Mouse (Mus musculus): ENCODE measurements at regions not wholly inside any gene's neighbourhood (a gene's known extent, or its start where the extent isn't known, plus 50 kb on each side); places are given as distances from the start of the nearest gene placed in this dataset.

DNA sequence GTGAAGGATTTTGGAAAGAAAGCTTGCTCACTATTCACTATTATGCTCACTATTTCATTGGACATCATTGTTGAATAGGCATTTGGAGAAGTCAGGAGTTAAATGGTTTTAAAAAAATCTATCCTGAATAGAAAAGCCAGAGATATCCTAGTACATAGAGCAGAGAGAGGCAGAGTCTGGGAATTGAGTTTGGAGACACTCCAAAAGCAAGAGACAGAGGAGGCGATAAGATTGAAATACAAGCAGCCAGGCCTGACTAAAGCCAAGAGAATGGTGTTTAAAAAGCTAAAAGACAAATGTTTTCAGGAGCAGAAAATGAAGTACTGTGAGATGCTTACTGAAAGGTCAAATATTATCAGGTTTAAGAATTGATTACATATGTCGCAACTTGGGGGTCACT, 400.1 kb downstream of the Gm9195 start:
- WGBS: 96% methylated on average over 2 of the region's 2 CpGs
- TF ChIP-seq POLR2A (IDR thresholded peaks at IDR 0.05; ENCODE audit: control insufficient read depth, extremely low read depth, insufficient read depth, low read length, poor library complexity) (no peak), CTCF (IDR thresholded peaks at IDR 0.05; ENCODE audit: borderline replicate concordance, control insufficient read depth, extremely low read depth, insufficient read depth, low read length, poor library complexity) (no peak)
- no peak overlapping the region for H3K27ac ChIP-seq (ENCODE audit: control insufficient read depth, insufficient read depth, low read length)
- no peaks in the 10 kb centered on the region for H3K36me3 ChIP-seq (ENCODE audit: control insufficient read depth, insufficient read depth, low read length)
- no peak for DNase-seq
- no peak overlapping the region for H3K4me3 ChIP-seq (ENCODE audit: control insufficient read depth, insufficient read depth, low read length)
- no peaks in the 10 kb centered on the region for H3K4me1 ChIP-seq (replicated peaks; ENCODE audit: control insufficient read depth, insufficient read depth, low read length)
- H3K27me3 ChIP-seq (ENCODE audit: control insufficient read depth, insufficient read depth, low read length): no peaks in the 10 kb centered on the region

DNA sequence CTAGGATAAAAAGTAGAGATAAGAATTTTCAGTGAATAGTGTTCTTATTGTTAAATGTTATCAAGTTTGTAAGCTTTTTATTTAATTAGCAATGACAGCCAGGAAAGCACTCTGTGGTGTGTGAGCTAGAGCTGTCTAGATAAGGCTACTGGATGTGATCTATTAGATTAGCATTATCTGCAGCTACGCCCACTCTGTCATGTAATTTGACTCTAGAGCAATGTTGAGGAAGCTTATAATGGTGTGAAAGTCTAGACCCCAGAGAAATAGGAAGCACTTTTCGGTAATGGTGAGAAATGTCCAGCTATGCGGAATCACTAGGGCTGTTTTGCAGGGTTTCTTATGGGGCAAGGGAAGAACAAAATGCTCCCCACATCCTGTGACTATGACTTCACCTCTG, 410.2 kb downstream of the Gm9195 start:
- no peaks in the 10 kb centered on the region for H3K4me1 ChIP-seq (replicated peaks; ENCODE audit: control insufficient read depth, insufficient read depth, low read length)
- no peaks in the 10 kb centered on the region for H3K27me3 ChIP-seq (ENCODE audit: control insufficient read depth, insufficient read depth, low read length)
- H3K27ac ChIP-seq (ENCODE audit: control insufficient read depth, insufficient read depth, low read length): no peak overlapping the region
- H3K36me3 ChIP-seq (ENCODE audit: control insufficient read depth, insufficient read depth, low read length): no peaks in the 10 kb centered on the region
- H3K4me3 ChIP-seq (ENCODE audit: control insufficient read depth, insufficient read depth, low read length): no peak overlapping the region
- 45% methylated on average over 3 of the region's 3 CpGs for WGBS
- no peak for DNase-seq
- no peak for TF ChIP-seq POLR2A (IDR thresholded peaks at IDR 0.05; ENCODE audit: control insufficient read depth, extremely low read depth, insufficient read depth, low read length, poor library complexity)
- no peak for TF ChIP-seq CTCF (IDR thresholded peaks at IDR 0.05; ENCODE audit: borderline replicate concordance, control insufficient read depth, extremely low read depth, insufficient read depth, low read length, poor library complexity)

DNA sequence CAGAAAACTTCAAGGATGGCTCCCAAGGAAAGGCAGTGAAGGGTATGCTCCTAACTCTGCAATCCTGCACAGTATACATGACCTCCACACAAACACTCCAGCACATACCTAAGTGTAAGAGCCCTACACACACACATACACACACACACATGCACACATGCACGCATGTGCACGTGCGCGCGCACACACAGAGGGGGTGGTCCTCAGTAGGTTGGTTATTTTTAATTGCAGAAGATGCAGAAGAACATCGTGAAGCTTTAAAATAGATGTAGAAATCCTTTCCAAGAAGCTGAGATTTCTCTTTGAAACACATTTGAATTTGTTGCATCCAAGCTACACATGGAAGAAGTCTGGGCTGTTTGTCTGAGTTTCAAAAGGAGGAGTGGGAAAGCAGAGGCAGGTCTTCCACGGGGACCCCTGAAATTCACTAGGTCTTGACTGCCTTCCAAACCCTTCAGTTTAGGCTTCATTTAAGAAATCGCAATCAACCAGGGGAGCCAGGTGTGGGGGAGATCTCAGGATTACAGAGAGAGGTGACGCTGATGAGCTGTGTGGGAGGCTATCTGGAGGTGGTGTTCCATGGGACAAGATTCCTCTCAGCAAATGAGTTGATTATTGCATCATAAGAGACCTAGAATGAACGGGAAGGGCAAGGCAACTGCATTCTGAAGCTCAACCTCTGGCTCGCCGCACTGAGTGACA, 427.4 kb downstream of the Gm9195 start:
- 93% methylated on average over 12 of the region's 12 CpGs for WGBS
- DNase-seq: no peak

DNA sequence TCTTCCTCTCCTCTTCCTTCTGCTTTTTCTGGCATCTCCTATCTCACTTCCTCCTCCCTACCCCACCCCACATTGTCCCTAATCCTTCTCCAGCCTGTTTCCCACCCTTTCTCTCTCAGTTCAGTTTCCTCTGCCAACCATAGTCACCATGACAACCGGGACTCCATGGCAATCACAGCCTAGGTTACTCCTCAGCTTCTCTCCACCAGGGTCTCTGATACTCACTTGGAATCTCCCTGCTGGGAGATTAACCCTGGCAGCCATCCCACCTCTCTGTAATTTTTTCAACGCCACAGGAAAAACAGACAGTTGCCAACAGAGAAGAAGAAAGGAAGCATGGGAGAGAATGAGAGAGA, 448.8 kb downstream of the Gm9195 start:
- H3K27ac ChIP-seq (ENCODE audit: control insufficient read depth, insufficient read depth, low read length): no peak overlapping the region
- no peaks in the 10 kb centered on the region for H3K27me3 ChIP-seq (ENCODE audit: control insufficient read depth, insufficient read depth, low read length)
- 68% methylated on average over 2 of the region's 2 CpGs for WGBS
- TF ChIP-seq CTCF (IDR thresholded peaks at IDR 0.05; ENCODE audit: borderline replicate concordance, control insufficient read depth, extremely low read depth, insufficient read depth, low read length, poor library complexity) (no peak), POLR2A (IDR thresholded peaks at IDR 0.05; ENCODE audit: control insufficient read depth, extremely low read depth, insufficient read depth, low read length, poor library complexity) (no peak)
- no peaks in the 10 kb centered on the region for H3K36me3 ChIP-seq (ENCODE audit: control insufficient read depth, insufficient read depth, low read length)
- H3K4me1 ChIP-seq (replicated peaks; ENCODE audit: control insufficient read depth, insufficient read depth, low read length): no peaks in the 10 kb centered on the region
- DNase-seq: no peak
- no peak overlapping the region for H3K4me3 ChIP-seq (ENCODE audit: control insufficient read depth, insufficient read depth, low read length)

More for the DNA sequence above, 427.4 kb downstream of the Gm9195 start:
- Histone ChIP-seq H3K27ac (ENCODE audit: control insufficient read depth, insufficient read depth, low read length) (no peak overlapping the region), H3K4me1 (replicated peaks; ENCODE audit: control insufficient read depth, insufficient read depth, low read length) (no peaks in the 10 kb centered on the region), H3K27me3 (ENCODE audit: control insufficient read depth, insufficient read depth, low read length) (no peaks in the 10 kb centered on the region), H3K36me3 (ENCODE audit: control insufficient read depth, insufficient read depth, low read length) (no peaks in the 10 kb centered on the region), H3K4me3 (ENCODE audit: control insufficient read depth, insufficient read depth, low read length) (no peak overlapping the region)
- TF ChIP-seq POLR2A (IDR thresholded peaks at IDR 0.05; ENCODE audit: control insufficient read depth, extremely low read depth, insufficient read depth, low read length, poor library complexity) (no peak), CTCF (IDR thresholded peaks at IDR 0.05; ENCODE audit: borderline replicate concordance, control insufficient read depth, extremely low read depth, insufficient read depth, low read length, poor library complexity) (no peak)

DNA sequence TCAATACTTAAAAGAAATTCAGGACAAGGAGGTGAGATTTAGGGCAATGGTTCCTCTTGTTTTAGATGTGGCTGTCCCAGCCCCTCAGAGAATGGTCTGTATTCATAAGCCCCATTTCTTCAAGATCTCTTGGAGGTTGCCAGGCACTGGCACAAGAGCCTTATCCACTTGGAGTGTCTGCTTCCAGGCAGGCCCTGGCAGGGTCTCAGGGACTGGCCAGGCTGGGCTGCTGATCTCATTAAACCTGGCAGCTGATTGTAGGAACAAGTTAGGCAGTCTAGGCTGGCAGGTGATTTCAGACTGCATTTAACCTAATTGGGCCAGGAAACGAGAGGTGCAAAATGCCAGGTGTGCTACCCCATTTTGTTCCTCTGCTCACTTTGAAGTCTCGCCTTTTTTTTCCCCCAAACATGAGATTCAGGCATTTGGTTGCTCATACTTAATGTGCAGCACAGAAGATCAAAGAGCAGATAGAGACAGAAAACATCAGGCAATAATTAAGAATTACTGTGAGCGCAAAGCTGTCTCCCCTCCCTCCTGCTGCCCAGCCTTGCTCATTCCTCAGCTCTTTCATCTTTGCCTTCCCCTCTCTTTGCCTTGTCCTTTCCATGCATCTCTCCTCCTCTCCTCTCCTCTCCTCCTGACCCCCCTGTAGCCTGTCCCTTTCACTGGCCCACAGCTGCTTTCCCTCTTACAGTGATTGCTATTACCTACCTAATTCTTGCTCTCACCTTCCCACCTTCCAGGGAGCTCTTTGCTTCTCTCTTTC, 449.3 kb downstream of the Gm9195 start:
- no peak for TF ChIP-seq CTCF (IDR thresholded peaks at IDR 0.05; ENCODE audit: borderline replicate concordance, control insufficient read depth, extremely low read depth, insufficient read depth, low read length, poor library complexity)
- TF ChIP-seq POLR2A (IDR thresholded peaks at IDR 0.05; ENCODE audit: control insufficient read depth, extremely low read depth, insufficient read depth, low read length, poor library complexity): no peak
- DNase-seq: no peak
- WGBS: 79% methylated on average over 3 of the region's 3 CpGs
- H3K36me3 ChIP-seq (ENCODE audit: control insufficient read depth, insufficient read depth, low read length): no peaks in the 10 kb centered on the region
- H3K4me1 ChIP-seq (replicated peaks; ENCODE audit: control insufficient read depth, insufficient read depth, low read length): no peaks in the 10 kb centered on the region
- no peaks in the 10 kb centered on the region for H3K27me3 ChIP-seq (ENCODE audit: control insufficient read depth, insufficient read depth, low read length)
- no peak overlapping the region for H3K4me3 ChIP-seq (ENCODE audit: control insufficient read depth, insufficient read depth, low read length)
- H3K27ac ChIP-seq (ENCODE audit: control insufficient read depth, insufficient read depth, low read length): no peak overlapping the region

DNA sequence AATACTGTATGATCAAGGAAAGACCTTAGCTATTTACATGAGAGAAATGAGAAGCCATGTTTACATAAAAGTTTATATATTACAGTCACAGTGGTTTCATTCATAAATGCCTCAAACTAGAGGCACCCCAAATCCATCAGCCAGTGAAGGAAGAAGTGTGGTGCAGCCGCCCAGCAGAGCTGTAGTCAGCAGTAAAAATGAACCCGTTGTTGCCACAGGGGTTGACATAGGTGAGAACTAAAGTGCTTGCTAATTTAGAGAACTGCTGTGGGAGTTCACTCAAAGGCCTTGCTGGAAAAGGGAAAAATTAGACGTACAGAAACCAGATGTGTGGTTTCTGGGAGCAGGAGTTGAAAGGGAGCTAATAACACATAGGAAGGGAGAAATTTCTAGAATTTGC, 461.2 kb downstream of the Gm9195 start:
- no peaks in the 10 kb centered on the region for H3K4me1 ChIP-seq (replicated peaks; ENCODE audit: control insufficient read depth, insufficient read depth, low read length)
- WGBS: 80% methylated on average over 3 of the region's 3 CpGs
- TF ChIP-seq POLR2A (IDR thresholded peaks at IDR 0.05; ENCODE audit: control insufficient read depth, extremely low read depth, insufficient read depth, low read length, poor library complexity) (no peak), CTCF (IDR thresholded peaks at IDR 0.05; ENCODE audit: borderline replicate concordance, control insufficient read depth, extremely low read depth, insufficient read depth, low read length, poor library complexity) (no peak)
- DNase-seq: no peak
- H3K4me3 ChIP-seq (ENCODE audit: control insufficient read depth, insufficient read depth, low read length): no peak overlapping the region
- H3K27ac ChIP-seq (ENCODE audit: control insufficient read depth, insufficient read depth, low read length): no peak overlapping the region
- no peaks in the 10 kb centered on the region for H3K36me3 ChIP-seq (ENCODE audit: control insufficient read depth, insufficient read depth, low read length)
- H3K27me3 ChIP-seq (ENCODE audit: control insufficient read depth, insufficient read depth, low read length): no peaks in the 10 kb centered on the region

Measured in thymus, adult 2 months (tissue).